Mouse (Mus musculus): ENCODE measurements around the gene Apbb2. TPM values are rescaled to one million over a fixed set of nuclear protein-coding genes. Genes with fewer than 3 reads are reported as not detected.
A peak's percentile ranks its signal among the peaks of the same experiment; 100 is the strongest.

Apbb2 gene
- polyA plus RNA-seq, 1 experiment from 2014 or later = 5.6 TPM

DNA sequence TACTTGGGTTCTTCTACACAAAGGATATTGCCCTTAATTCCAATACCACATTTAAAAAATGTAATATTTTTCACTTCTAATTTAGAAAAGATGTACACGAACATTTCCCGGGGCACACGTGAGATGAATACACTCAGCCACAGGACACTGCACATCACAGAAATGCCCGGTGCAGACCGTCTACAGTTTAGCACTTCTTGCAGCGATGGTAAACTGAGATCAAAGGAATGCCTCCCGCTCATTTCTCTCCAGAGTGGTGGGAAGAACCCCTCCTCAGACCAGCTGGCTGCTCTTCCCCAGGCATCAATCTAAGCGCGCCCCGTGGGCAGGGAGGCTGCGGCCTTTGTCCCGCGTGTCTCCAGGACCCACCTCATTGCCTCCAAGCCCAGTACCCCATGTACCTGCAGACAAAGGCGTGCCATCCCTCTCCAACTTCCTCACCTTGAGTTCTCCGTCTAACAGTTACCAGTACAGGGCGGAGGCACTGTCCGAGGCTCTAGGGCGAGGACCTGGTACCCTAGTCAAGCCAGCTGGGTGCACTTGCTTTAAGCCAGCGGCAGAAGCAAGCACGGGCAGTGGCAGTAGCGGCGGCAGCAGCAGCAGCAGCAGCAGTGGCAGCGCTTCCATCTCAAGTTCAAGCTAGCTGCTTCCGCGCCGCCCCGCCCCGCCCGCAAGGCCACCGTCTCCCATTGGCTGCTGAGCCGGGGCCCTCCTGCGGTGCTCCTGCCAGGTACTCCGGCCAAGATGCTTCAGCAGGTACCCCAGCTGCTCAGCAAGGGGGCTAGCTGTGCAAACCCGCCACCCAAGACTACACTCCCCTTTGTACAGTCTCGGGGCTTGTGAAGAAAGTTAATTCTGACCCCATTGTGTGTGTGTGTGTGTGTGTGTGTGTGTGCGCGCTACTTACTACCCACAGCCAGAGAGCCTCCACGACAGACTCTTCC lies 281.3 kb downstream of the Apbb2 start:
- Histone ChIP-seq H3K4me3 (ENCODE audit: low read depth, low read length) (peak overlapping the region; percentile 7; the same call in 1 of the 2 replicates), H3K9ac (replicated peaks) (no peak overlapping the region), H3K27me3 (ENCODE audit: insufficient read depth, low read length) (no peaks in the 10 kb centered on the region), H3K4me1 (ENCODE audit: insufficient read depth) (peaks cover 6% of the 10 kb centered on the region; the same call in 1 of the 2 replicates), H3K9me3 (ENCODE audit: low read length) (no peaks in the 10 kb centered on the region), H3K4me2 (ENCODE audit: low read depth, low read length) (peak overlapping the region; percentile 56), H3K36me3 (replicated peaks; ENCODE audit: insufficient read depth, low read length) (no peaks in the 10 kb centered on the region), H3K27ac (ENCODE audit: low read depth) (no peak overlapping the region)
- ATAC-seq = peak; percentile 27; the same call in 1 of the 2 replicates
- DNase-seq = peak; percentile 43
- TF ChIP-seq EP300 (IDR thresholded peaks at IDR 0.05; ENCODE audit: low read depth) = no peak
- TF ChIP-seq CTCF (IDR thresholded peaks at IDR 0.05; ENCODE audit: low read depth) = no peak
- 7% methylated on average over 37 of the region's 38 CpGs for WGBS (ENCODE audit: insufficient replicate concordance)

DNA sequence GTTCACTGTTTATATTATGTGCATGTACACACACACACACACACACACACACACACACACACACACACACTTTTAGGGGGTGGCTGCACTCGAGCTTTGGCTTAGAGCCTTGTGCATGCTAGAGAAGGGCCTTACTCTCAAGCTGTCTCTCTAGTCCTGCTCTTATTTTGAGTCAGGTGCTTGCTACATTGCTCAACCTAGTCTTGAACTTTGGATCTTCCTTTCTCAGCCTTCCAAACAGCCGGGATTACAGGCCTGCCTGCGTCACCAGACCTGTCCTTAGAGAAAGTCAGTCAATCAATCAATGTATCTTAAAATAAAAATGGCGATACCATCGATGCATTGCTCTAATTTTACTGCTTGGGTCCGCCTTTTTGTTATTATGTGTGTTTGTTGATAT lies 287.8 kb downstream of the Apbb2 start:
- Histone ChIP-seq H3K9me3 (ENCODE audit: low read length) (no peaks in the 10 kb centered on the region), H3K4me2 (ENCODE audit: low read depth, low read length) (no peak overlapping the region), H3K4me3 (ENCODE audit: low read depth, low read length) (no peak overlapping the region), H3K36me3 (replicated peaks; ENCODE audit: insufficient read depth, low read length) (no peaks in the 10 kb centered on the region), H3K27me3 (ENCODE audit: insufficient read depth, low read length) (no peaks in the 10 kb centered on the region), H3K9ac (replicated peaks) (no peak overlapping the region), H3K4me1 (ENCODE audit: insufficient read depth) (no peaks in the 10 kb centered on the region; the same call in 1 of the 2 replicates), H3K27ac (ENCODE audit: low read depth) (no peak overlapping the region)
- no peak for DNase-seq
- TF ChIP-seq CTCF (IDR thresholded peaks at IDR 0.05; ENCODE audit: low read depth) = no peak
- no peak for TF ChIP-seq EP300 (IDR thresholded peaks at IDR 0.05; ENCODE audit: low read depth)
- WGBS (ENCODE audit: insufficient replicate concordance) = 63% methylated on average over 6 of the region's 6 CpGs
- ATAC-seq = peak; percentile 54

DNA sequence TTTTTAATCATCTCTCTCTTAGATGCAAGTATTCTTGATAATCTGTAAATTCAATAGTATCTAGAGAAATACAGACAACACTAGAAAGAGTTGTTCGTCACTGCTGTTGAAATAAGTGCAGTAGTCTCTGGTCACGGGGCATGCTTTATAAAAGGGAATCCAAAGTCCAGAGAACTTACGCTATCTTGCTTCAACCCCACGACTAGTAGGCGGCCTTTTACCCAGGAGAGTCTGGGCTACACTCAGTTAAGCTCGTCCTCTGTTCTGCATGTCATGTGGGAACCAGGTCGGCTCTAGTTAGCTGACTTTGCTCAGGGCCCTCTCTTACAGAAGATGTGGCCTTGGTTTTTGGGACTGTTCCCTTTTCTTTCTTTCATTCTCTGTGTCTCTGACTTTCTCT lies 289.8 kb downstream of the Apbb2 start:
- WGBS (ENCODE audit: insufficient replicate concordance) = 65% methylated on average over 7 of the region's 7 CpGs
- 0 out of 2 replicates have a peak overlapping the region, but pooled peaks have one; percentile 5 for H3K27ac ChIP-seq (ENCODE audit: low read depth)
- peak; percentile 85 for ATAC-seq

DNA sequence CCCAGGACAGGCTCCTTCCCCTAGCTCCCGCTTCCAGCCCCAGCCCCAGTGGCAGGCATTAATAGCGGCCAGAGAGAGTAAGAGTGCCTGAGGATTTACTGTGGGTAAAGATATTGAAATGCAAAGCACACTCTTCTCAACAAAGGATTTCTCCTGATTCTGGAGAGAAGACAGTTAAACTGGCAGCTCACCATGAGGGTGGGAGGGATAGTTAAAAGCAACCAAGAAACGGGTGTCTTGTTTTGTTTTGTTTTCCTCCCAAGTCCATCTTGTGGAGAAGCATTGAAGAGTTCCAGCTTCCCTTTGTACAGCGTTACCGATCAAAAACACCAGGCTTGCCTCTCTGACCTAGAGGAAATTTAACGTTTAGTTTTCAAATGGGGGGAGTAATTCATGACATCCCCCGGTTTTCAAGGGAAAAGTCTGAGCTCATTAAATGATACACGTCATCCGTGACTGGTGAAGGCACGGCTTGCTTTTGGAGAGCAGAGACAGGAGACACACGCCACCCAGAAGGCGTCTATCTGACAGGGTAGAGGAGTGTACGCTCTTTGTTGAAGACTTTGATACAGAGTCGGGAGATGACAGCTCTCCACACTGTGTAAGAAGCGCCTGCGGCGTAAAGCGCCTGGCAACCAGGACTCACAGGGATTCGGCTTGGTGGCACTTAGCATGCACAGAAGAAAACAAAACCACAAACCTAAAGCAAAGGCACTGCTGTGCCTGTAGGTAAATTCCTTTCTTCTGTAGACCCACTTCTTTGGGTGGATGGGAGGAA lies 290.4 kb downstream of the Apbb2 start:
- Histone ChIP-seq H3K4me3 (ENCODE audit: low read depth, low read length) (no peak overlapping the region), H3K9ac (replicated peaks) (no peak overlapping the region), H3K9me3 (ENCODE audit: low read length) (no peaks in the 10 kb centered on the region), H3K36me3 (replicated peaks; ENCODE audit: insufficient read depth, low read length) (no peaks in the 10 kb centered on the region), H3K4me2 (ENCODE audit: low read depth, low read length) (no peak overlapping the region), H3K4me1 (ENCODE audit: insufficient read depth) (no peaks in the 10 kb centered on the region; the same call in 1 of the 2 replicates), H3K27me3 (ENCODE audit: insufficient read depth, low read length) (no peaks in the 10 kb centered on the region), H3K27ac (ENCODE audit: low read depth) (0 out of 2 replicates have a peak overlapping the region, but pooled peaks have one; percentile 5)
- ATAC-seq (no peak), DNase-seq (no peak)
- WGBS (ENCODE audit: insufficient replicate concordance) = 73% methylated on average over 19 of the region's 19 CpGs
- TF ChIP-seq CTCF (IDR thresholded peaks at IDR 0.05; ENCODE audit: low read depth) (no peak), EP300 (IDR thresholded peaks at IDR 0.05; ENCODE audit: low read depth) (no peak)

More for the DNA sequence above, 289.8 kb downstream of the Apbb2 start:
- Histone ChIP-seq H3K9me3 (ENCODE audit: low read length) (no peaks in the 10 kb centered on the region), H3K9ac (replicated peaks) (no peak overlapping the region), H3K27me3 (ENCODE audit: insufficient read depth, low read length) (no peaks in the 10 kb centered on the region), H3K36me3 (replicated peaks; ENCODE audit: insufficient read depth, low read length) (no peaks in the 10 kb centered on the region), H3K4me1 (ENCODE audit: insufficient read depth) (no peaks in the 10 kb centered on the region; the same call in 1 of the 2 replicates), H3K4me2 (ENCODE audit: low read depth, low read length) (no peak overlapping the region), H3K4me3 (ENCODE audit: low read depth, low read length) (no peak overlapping the region)
- no peak for TF ChIP-seq EP300 (IDR thresholded peaks at IDR 0.05; ENCODE audit: low read depth)
- TF ChIP-seq CTCF (IDR thresholded peaks at IDR 0.05; ENCODE audit: low read depth) = no peak
- DNase-seq = no peak

DNA sequence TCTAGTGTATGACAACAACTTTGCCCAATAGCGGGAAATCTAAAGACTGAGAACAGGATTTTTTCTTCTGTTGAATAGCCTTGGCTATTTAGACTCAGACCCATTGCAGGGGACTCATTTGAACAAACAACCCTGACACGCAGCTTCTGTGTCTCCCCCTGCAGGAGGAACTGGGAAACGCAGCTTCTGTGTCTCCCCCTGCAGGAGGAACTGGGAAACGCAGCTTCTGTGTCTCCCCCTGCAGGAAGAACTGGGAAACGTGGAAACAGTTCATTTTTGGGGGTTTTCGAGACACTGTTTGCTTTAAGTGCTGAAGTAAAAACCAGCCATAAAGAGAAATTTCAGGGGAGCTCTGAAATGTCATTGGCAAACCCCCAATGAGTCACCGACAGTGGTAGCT lies 292.2 kb downstream of the Apbb2 start:
- TF ChIP-seq EP300 (IDR thresholded peaks at IDR 0.05; ENCODE audit: low read depth) (no peak), CTCF (IDR thresholded peaks at IDR 0.05; ENCODE audit: low read depth) (peak; percentile 91)
- no peak for DNase-seq
- H3K27me3 ChIP-seq (ENCODE audit: insufficient read depth, low read length) = no peaks in the 10 kb centered on the region
- no peaks in the 10 kb centered on the region for H3K9me3 ChIP-seq (ENCODE audit: low read length)
- no peak overlapping the region for H3K27ac ChIP-seq (ENCODE audit: low read depth)
- no peak overlapping the region for H3K4me2 ChIP-seq (ENCODE audit: low read depth, low read length)
- H3K36me3 ChIP-seq (replicated peaks; ENCODE audit: insufficient read depth, low read length) = no peaks in the 10 kb centered on the region
- H3K4me1 ChIP-seq (ENCODE audit: insufficient read depth) = no peaks in the 10 kb centered on the region; the same call in 1 of the 2 replicates
- no peak for ATAC-seq
- H3K4me3 ChIP-seq (ENCODE audit: low read depth, low read length) = no peak overlapping the region
- H3K9ac ChIP-seq (replicated peaks) = no peak overlapping the region
- WGBS (ENCODE audit: insufficient replicate concordance) = 70% methylated on average over 7 of the region's 7 CpGs

DNA sequence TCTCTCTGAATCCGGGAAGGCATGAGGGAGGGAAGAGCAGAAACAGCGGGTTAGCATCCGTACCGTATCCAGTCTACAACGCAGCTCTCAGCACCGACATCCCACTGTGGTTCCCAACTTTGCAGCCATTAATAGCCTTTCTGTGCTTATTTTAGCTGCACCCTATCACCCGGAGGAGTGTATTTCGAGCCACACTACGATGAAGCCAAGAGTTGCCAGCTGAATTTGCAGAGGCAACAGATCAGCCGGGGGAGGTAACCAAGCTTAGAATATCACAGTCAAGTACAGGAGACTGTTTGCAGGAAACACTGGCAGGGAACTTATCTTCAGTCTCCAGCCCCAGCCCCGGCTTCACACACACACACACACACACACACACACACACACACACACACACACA lies 295.0 kb downstream of the Apbb2 start:
- WGBS (ENCODE audit: insufficient replicate concordance) = 41% methylated on average over 11 of the region's 11 CpGs
- TF ChIP-seq CTCF (IDR thresholded peaks at IDR 0.05; ENCODE audit: low read depth) = no peak
- no peak for TF ChIP-seq EP300 (IDR thresholded peaks at IDR 0.05; ENCODE audit: low read depth)
- no peak overlapping the region for H3K27ac ChIP-seq (ENCODE audit: low read depth)

More for the DNA sequence above, 295.0 kb downstream of the Apbb2 start:
- Histone ChIP-seq H3K4me3 (ENCODE audit: low read depth, low read length) (no peak overlapping the region), H3K36me3 (replicated peaks; ENCODE audit: insufficient read depth, low read length) (no peaks in the 10 kb centered on the region), H3K4me2 (ENCODE audit: low read depth, low read length) (no peak overlapping the region), H3K27me3 (ENCODE audit: insufficient read depth, low read length) (no peaks in the 10 kb centered on the region), H3K4me1 (ENCODE audit: insufficient read depth) (no peaks in the 10 kb centered on the region; the same call in 1 of the 2 replicates), H3K9ac (replicated peaks) (no peak overlapping the region), H3K9me3 (ENCODE audit: low read length) (no peaks in the 10 kb centered on the region)
- ATAC-seq (no peak), DNase-seq (no peak)

Data from liver, postnatal 0 days (tissue).